Mouse (Mus musculus) heart, embryonic 15.5 days (tissue): ENCODE data around the gene Larp1. TPM values are rescaled to one million over a fixed set of nuclear protein-coding genes. Genes with fewer than 3 reads are reported as not detected.
"Not testable (repeated sequence)": the region's sequence is repeated elsewhere in the genome, so short reads cannot be mapped to it uniquely, and the experiment has no call there.

Experiments
- ATAC-seq: fragments of 200-750 bp; cut with Nextera tagmentation; replicated peaks from 2 replicates; pipeline ENCODE4 v1.8.0; 2017; ENCODE audit warnings: low read depth, moderate TSS enrichment; ENCODE audit not compliant: insufficient number of reproducible peaks, insufficient read depth, low FRiP score
- H3K27ac ChIP-seq: fragments of 300-500 bp; sonication (generic); 2 replicates; pipeline ENCODE4 v1.5.1; 2015; ENCODE audit warnings: mild to moderate bottlenecking, inconsistent platforms
- H3K27me3 ChIP-seq: fragments of 300-500 bp; sonication (generic); 2 replicates; pipeline ENCODE4 v1.6.1; 2015; ENCODE audit warnings: inconsistent platforms
- H3K36me3 ChIP-seq: fragments of 300-500 bp; sonication (generic); 2 replicates; pipeline ENCODE4 v1.6.1; 2015; ENCODE audit warnings: mild to moderate bottlenecking, inconsistent platforms
- H3K4me1 ChIP-seq: fragments of 300-500 bp; sonication (generic); replicated peaks from 2 replicates; pipeline ENCODE4 v1.6.1; 2015; ENCODE audit warnings: inconsistent platforms
- H3K4me2 ChIP-seq: fragments of 300-500 bp; sonication (generic); 2 replicates; pipeline ENCODE4 v1.6.1; 2015; ENCODE audit warnings: inconsistent platforms, mild to moderate bottlenecking, moderate library complexity
- H3K4me3 ChIP-seq: fragments of 300-500 bp; sonication (generic); 2 replicates; pipeline ENCODE4 v1.5.1; 2015; ENCODE audit warnings: mild to moderate bottlenecking, inconsistent platforms
- H3K9ac ChIP-seq: fragments of 300-500 bp; sonication (generic); 2 replicates; pipeline ENCODE4 v1.6.1; 2015; ENCODE audit warnings: mild to moderate bottlenecking, inconsistent platforms
- H3K9me3 ChIP-seq: fragments of 300-500 bp; sonication (generic); replicated peaks from 2 replicates; pipeline ENCODE4 v1.6.1; 2016; ENCODE audit warnings: inconsistent platforms
- WGBS: fragments of 180-500 bp; shearing (Covaris S2); methylation state at CpG from one replicate; pipeline ENCODE4 v1.1.7; 2015; ENCODE audit warnings: mixed read lengths; 5-methylcytosine and 5-hydroxymethylcytosine counted together
- polyA plus RNA-seq: library from polyadenylated mRNA; unstranded; fragments of >200 nt; fragmentation: Nextera tagmentation; extraction: Ambion mirVana; gene quantifications from 2 replicates; pipeline ENCODE4 v1.2.1, GENCODE M21; 2015

The Larp1 gene
- polyA plus RNA-seq, 1 experiment from 2014 or later, result 11.3 TPM

DNA sequence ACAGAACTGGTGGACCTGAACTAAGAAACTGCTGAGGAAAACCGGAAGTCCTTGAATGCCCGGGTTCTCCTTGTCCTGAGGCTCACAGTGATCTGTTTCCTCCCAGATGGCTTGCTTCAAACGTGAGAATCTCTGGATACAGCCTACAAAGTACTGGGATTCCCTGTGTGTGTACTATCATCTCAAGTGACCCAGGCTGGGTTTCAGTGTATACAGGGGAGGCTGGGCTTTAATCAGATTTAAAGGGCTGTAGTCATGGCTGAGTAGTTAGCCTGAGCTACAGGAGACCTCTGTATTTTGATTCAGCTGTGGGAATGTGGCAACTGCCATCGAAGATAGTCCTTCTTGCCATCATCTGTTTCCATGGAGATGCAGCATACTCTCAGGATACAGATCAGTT is 68.4 kb downstream of the Larp1 start:
- Histone ChIP-seq H3K4me3 (no peak overlapping the region), H3K4me1 (no peaks in the 10 kb centered on the region), H3K9me3 (no peaks in the 10 kb centered on the region), H3K9ac (no peak overlapping the region), H3K27ac (no peak overlapping the region), H3K27me3 (no peaks in the 10 kb centered on the region), H3K4me2 (no peak overlapping the region), H3K36me3 (no peaks in the 10 kb centered on the region)
- WGBS, result 68% methylated on average over 4 of the region's 4 CpGs
- no peak for ATAC-seq

DNA sequence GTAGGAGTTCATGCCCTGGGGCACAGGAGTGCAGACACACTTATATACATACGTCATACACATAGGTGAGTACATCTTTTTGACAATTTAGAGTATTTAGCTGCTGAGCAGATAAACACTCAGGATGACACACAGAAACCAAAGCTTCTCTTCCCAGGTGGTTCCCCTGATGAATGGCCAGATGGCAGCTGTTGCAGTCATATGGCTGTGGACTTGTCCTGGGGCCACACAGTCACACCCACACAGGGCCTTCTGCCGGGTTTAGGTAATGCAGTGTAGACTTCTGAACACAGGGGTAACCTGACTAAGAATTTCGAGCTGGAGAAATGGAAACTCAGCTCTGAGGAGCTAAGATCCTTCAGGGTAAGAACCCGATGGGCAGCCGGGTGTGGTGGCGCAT is 72.9 kb downstream of the Larp1 start:
- Histone ChIP-seq H3K36me3 (no peaks in the 10 kb centered on the region), H3K27me3 (no peaks in the 10 kb centered on the region), H3K4me1 (no peaks in the 10 kb centered on the region), H3K27ac (no peak overlapping the region), H3K4me2 (no peak overlapping the region), H3K4me3 (no peak overlapping the region), H3K9ac (no peak overlapping the region), H3K9me3 (no peaks in the 10 kb centered on the region)
- no peak for ATAC-seq
- WGBS, result 84% methylated on average over 6 of the region's 6 CpGs

DNA sequence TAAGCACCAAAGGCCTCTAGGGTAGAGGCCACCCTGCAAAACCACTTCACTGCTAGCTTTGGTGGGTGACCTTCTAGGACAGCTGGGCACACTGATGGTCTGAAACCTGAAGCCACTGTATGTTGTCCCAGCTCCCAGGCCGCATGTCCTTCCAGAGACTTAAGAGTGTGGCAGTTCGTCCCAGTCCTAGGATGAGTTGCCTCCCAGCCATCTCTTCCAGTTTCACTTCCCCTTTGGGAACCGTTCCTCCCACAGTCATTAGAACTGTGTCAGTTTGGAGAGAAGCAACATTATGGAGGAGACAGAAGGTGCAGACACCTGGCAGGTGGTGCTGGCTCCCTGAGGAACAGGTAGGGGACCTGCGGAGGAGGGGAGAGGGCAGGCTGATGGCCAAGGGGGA is 83.7 kb downstream of the Larp1 start:
- 0 out of 2 replicates have a peak, but pooled peaks cover 4% of the 10 kb centered on the region for H3K27me3 ChIP-seq
- peak overlapping the region; percentile 25; the same call in 1 of the 2 replicates for H3K9ac ChIP-seq
- H3K4me1 ChIP-seq, result peaks cover 10% of the 10 kb centered on the region
- no peak for ATAC-seq
- H3K4me2 ChIP-seq, result peak overlapping the region; percentile 55
- no peaks in the 10 kb centered on the region for H3K36me3 ChIP-seq
- peak overlapping the region; percentile 27 for H3K4me3 ChIP-seq
- H3K27ac ChIP-seq, result no peak overlapping the region
- WGBS, result 52% methylated on average over 4 of the region's 4 CpGs
- no peaks in the 10 kb centered on the region for H3K9me3 ChIP-seq

DNA sequence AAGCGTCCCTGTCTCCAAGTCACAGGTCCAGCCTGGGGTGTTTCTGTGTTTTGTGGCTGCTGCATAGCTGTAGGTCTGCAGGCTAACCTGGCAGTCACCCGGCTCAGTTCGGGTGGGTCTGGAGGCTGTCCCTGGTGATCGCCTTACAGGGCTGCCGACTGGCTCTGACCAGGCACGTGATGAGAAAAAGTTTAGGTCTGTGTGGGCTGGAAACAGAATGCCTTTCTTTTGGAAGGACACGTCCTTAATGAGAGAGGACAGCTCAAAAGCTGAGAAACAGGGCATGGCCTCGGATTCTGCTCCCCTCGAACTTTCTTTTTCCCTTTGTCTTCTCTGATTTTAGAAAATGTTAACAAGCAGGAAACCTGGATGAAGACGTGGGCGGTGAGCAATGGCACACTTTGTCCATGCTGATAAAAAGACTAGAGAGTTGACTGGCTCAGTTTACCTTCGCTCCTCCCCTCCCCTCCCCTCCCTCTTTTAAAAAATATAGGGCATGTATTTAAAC is 84.2 kb downstream of the Larp1 start, which contains the start of gene Gm12248:
Gene Gm12248 (minus strand): TSS at position 114 of the 508 bp plus-strand sequence.
- Histone ChIP-seq H3K9ac (peak within 1 kb of the TSS; percentile 25; the same call in 1 of the 2 replicates), H3K4me3 (peak within 1 kb of the TSS; percentile 27)
- ATAC-seq, result 0 out of 2 replicates have a peak, but pooled peaks have one; percentile 62

DNA sequence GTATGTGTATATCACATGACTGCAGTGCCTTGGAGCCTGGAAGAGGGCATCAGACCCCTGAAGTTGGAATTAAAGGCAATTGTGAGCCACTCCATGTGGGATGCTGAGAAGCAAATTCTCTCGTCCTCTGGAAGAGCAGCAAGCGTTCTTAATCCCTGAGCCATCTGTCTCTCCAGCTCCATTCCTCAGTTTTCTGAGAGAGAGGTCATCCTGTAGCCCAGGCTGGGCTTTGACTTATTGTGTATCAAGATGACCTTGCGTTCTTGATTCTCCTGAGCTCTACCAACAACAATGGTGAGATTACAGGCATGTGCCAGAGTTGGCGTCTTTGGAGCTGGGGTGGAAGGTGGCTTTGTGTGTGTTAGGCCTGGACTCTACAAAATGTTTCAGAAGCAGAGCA is 85.9 kb downstream of the Larp1 start:
- Histone ChIP-seq H3K27ac (no peak overlapping the region), H3K4me3 (no peak overlapping the region), H3K9ac (no peak overlapping the region), H3K4me1 (peaks cover 14% of the 10 kb centered on the region), H3K9me3 (no peaks in the 10 kb centered on the region), H3K4me2 (no peak overlapping the region), H3K27me3 (0 out of 2 replicates have a peak, but pooled peaks cover 7% of the 10 kb centered on the region), H3K36me3 (no peaks in the 10 kb centered on the region)
- WGBS, result 83% methylated on average over 4 of the region's 4 CpGs
- ATAC-seq, result no peak

More for the DNA sequence above, 84.2 kb downstream of the Larp1 start, which contains the start of gene Gm12248:
- H3K9me3 ChIP-seq, result no peaks in the 10 kb centered on the region
- 0 out of 2 replicates have a peak, but pooled peaks cover 4% of the 10 kb centered on the region for H3K27me3 ChIP-seq
- no peak within 1 kb of the TSS for H3K27ac ChIP-seq
- H3K4me2 ChIP-seq, result peak within 1 kb of the TSS; percentile 55
- H3K36me3 ChIP-seq, result no peaks in the 10 kb centered on the region
- WGBS, result 14% methylated on average over 12 of the region's 12 CpGs
- peaks cover 14% of the 10 kb centered on the region for H3K4me1 ChIP-seq

DNA sequence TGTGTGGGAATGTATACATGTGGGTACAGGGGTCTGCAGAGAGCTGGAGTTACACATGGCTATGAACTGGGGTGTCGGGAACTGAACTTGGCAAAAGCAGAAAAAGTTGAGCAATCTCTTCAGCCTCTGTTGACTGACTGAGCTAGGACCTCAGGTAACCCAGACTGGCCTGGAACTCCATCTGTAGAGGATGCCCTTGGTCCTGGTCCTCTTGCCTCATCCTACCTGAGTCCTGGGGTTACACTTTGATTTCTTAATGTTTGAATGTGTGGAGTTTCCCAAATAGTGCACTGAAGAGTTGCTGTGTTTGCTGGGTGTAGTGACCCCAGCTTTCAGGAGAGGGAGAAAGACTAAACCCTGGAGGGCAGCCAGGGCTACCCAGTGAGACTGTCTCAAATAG is 86.7 kb downstream of the Larp1 start:
- Histone ChIP-seq H3K9me3 (no peaks in the 10 kb centered on the region), H3K36me3 (no peaks in the 10 kb centered on the region), H3K27ac (no peak overlapping the region), H3K4me2 (no peak overlapping the region), H3K9ac (no peak overlapping the region), H3K4me1 (peaks cover 14% of the 10 kb centered on the region), H3K4me3 (no peak overlapping the region), H3K27me3 (0 out of 2 replicates have a peak, but pooled peaks cover 7% of the 10 kb centered on the region)
- WGBS, result 89% methylated on average over 1 of the region's 1 CpGs
- no peak for ATAC-seq

DNA sequence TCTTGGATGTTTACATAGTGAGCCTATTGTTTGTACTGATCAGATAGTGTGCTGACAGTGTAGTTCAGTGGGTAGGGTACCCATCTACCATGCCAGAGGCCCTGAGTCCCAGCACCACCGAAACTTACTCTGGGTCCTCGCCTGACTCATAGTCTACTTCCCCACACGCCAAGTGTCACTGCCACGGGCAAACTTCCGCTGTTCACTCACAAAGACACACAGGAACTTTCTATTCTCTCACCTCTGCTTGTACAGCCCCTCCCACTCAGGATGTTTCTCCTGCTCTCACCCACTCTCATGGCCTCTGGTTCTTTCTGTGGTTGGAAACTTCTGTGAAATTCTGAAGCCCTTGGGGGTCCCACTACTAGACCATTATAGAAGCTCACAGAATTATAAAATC is 87.3 kb downstream of the Larp1 start:
- Histone ChIP-seq H3K9ac (no peak overlapping the region), H3K4me2 (no peak overlapping the region), H3K27me3 (0 out of 2 replicates have a peak, but pooled peaks cover 7% of the 10 kb centered on the region), H3K4me3 (no peak overlapping the region), H3K36me3 (no peaks in the 10 kb centered on the region), H3K27ac (no peak overlapping the region), H3K4me1 (peaks cover 14% of the 10 kb centered on the region), H3K9me3 (no peaks in the 10 kb centered on the region)
- WGBS, result 77% methylated on average over 5 of the region's 5 CpGs
- no peak for ATAC-seq

DNA sequence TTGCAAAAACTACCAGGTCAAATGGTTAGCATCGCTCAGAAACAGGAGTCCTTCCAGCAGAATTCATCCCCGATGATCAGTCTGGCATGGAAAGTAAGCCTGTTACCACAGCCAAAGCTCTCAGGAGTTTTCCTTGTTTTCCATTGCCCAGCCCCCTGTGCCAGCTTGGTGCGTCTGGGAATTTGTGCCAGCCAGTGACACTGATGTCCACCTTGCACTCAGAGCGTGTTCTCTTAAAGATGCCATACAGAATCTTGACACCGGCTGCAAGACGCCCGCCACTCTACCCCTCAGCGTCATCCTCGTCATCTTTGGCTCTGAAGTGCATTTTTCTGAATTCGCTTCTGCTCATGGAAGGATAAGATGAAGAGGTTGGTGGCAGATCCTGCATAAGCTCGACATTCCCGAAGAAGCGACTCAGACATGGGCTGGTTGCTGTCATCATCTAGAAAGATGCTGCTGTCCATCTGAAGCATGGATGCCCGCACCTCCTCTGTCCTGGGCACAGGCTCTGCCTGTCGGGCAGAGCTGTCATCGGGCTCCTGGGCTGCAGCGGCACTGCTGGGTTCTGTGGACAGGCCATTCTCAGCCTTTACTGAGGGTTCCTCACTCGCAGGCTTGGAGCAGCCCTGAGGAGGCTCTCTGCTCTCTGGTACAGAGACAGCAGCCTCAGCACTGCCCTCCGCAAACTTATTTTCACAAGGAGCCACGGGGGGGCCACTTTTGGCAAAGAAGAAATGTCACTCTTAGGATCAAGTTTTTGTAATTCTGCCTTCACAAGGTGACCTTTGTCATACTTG is 88.2 kb downstream of the Larp1 start:
- whole genome bisulfite sequencing, result 36% methylated on average over 20 of the region's 20 CpGs
- ATAC-seq, result no peak
- peak overlapping the region; percentile 50 for H3K9ac ChIP-seq

DNA sequence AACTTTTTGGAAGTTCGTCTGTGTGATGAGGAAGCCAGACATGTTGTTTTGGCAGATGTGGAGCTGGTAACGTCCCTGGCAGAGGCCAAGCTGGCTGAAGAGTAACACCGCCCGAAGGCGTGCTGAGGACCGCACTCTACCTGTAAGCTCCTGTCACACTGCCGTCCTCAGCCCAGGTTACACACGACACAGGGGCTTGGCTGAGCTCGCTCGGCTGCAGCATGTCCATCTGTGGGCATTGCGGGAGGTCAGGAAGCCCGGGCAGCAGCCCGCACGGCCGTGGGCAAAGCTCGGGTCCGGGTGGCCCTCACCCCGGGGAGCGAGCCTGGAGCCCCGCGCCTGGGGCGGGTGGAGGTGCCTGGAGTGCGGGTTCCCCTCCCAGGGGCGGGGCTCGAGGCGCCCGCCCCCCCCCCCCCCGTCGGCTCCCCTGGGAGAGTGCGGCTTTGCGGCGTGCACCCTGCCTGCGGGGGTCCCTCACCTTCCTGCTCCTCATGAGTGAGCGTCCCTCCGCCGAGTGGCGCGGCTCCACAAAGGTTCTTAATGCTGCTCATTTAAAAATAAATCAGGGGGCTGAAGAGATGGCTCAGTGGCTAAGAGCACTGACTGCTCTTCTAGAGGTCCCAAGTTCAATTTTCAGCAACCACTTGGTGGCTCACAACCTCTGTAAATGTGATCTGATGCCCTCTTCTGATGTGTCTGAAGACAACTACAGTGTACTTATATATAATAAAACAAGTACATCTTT is 88.9 kb downstream of the Larp1 start:
- peaks cover 12% of the 10 kb centered on the region for H3K4me1 ChIP-seq
- peak overlapping the region; percentile 50 for H3K9ac ChIP-seq
- 1% methylated on average over 29 of the region's 38 CpGs for WGBS
- H3K27me3 ChIP-seq, result 0 out of 2 replicates have a peak, but pooled peaks cover 7% of the 10 kb centered on the region
- no peaks in the 10 kb centered on the region for H3K9me3 ChIP-seq
- no peak overlapping the region for H3K27ac ChIP-seq
- H3K36me3 ChIP-seq, result no peaks in the 10 kb centered on the region
- peak; percentile 28; the same call in 1 of the 2 replicates for ATAC-seq
- peak overlapping the region; percentile 54 for H3K4me3 ChIP-seq
- peak overlapping the region; percentile 87 for H3K4me2 ChIP-seq

More for the DNA sequence above, 88.2 kb downstream of the Larp1 start:
- no peaks in the 10 kb centered on the region for H3K9me3 ChIP-seq
- H3K4me1 ChIP-seq, result peaks cover 14% of the 10 kb centered on the region
- H3K4me3 ChIP-seq, result peak overlapping the region; percentile 54
- H3K27ac ChIP-seq, result no peak overlapping the region
- H3K36me3 ChIP-seq, result no peaks in the 10 kb centered on the region
- peak overlapping the region; percentile 87 for H3K4me2 ChIP-seq
- H3K27me3 ChIP-seq, result 0 out of 2 replicates have a peak, but pooled peaks cover 7% of the 10 kb centered on the region

DNA sequence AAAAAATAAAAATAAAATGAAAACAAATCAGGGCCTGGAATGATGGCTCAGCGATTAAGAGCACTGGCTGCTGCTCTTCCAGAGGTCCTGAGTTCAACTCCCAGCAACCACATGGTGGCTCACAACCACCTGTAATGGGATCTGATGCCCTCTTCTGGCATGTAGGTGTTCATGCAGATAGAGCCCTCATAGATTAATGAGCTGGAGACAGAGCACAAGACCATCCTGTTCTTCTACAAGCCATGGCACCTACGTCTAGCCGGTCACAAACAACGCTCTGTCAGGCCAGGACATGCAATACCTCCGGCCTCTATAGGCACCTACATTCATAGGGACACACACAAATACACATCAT is 89.5 kb downstream of the Larp1 start:
- Histone ChIP-seq H3K4me2 (peak overlapping the region; percentile 87), H3K4me3 (peak overlapping the region; percentile 54), H3K4me1 (peaks cover 12% of the 10 kb centered on the region)
- H3K36me3 ChIP-seq, H3K27ac ChIP-seq, H3K9ac ChIP-seq, H3K27me3 ChIP-seq, ATAC-seq, H3K9me3 ChIP-seq: not testable (repeated sequence)
- WGBS, result 67% methylated on average over 5 of the region's 5 CpGs

DNA sequence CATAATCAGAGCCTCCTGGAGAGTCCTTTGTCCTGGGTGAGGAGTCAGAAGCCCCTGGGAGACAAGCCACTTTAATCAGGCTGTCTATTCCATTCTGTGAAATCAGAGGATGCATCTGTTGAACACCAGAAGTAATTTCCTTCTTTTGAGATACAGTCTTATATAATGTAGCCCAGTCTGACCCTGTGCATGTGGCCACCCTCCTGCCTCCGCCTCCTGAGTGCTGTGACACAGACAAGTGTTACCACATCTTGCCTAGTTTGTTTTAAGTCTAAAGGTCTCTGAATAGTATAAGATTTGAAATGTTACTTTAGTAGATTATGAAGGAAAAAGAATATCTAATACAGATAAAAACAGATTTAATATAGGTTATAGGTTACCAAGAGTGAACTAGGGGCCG is 91.1 kb downstream of the Larp1 start:
- ATAC-seq, result no peak
- 86% methylated on average over 2 of the region's 2 CpGs for WGBS

More for the DNA sequence above, 91.1 kb downstream of the Larp1 start:
- H3K4me1 ChIP-seq, result peaks cover 18% of the 10 kb centered on the region
- 0 out of 2 replicates have a peak, but pooled peaks cover 7% of the 10 kb centered on the region for H3K27me3 ChIP-seq
- no peak overlapping the region for H3K4me2 ChIP-seq
- H3K27ac ChIP-seq, result no peak overlapping the region
- no peak overlapping the region for H3K9ac ChIP-seq
- H3K4me3 ChIP-seq, result no peak overlapping the region
- H3K9me3 ChIP-seq, result no peaks in the 10 kb centered on the region
- no peaks in the 10 kb centered on the region for H3K36me3 ChIP-seq
